Mouse (Mus musculus): Measurements from ENCODE around the gene Nfkbie.

Nfkbie gene

GRCm38 (mm10) chr17:45544001-45544872 is 11.3 kb upstream of the Nfkbie start:
- no peak for DNase-seq

GRCm38 (mm10) chr17:45544873-45545277 is 10.6 kb upstream of the Nfkbie start:
- DNase-seq: no peak

GRCm38 (mm10) chr17:45545278-45545961 is 10.1 kb upstream of the Nfkbie start:
- no peak for DNase-seq

GRCm38 (mm10) chr17:45546941-45547340 is 8.6 kb upstream of the Nfkbie start:
- DNase-seq: no peak

GRCm38 (mm10) chr17:45547461-45548190 is 7.9 kb upstream of the Nfkbie start:
- no peak for DNase-seq

GRCm38 (mm10) chr17:45548541-45549512 is 6.7 kb upstream of the Nfkbie start:
- no peak for DNase-seq

- DNase-seq: no peak
Observed at GRCm38 (mm10) chr17:45549617-45550181, 5.8 kb upstream of the Nfkbie start, which contains the start of gene Tmem151b. Gene Tmem151b, minus strand, starts transcription at chr17:45549677.

GRCm38 (mm10) chr17:45550253-45550652 is 5.2 kb upstream of the Nfkbie start:
- DNase-seq: no peak

- no peak for DNase-seq
Observed at GRCm38 (mm10) chr17:45551249-45551796, 4.2 kb upstream of the Nfkbie start.

- DNase-seq: peak; percentile 87
Observed at GRCm38 (mm10) chr17:45551816-45552451, 3.6 kb upstream of the Nfkbie start.

- DNase-seq: no peak
Observed at GRCm38 (mm10) chr17:45553065-45553464, 2.4 kb upstream of the Nfkbie start.

- DNase-seq: no peak
Observed at GRCm38 (mm10) chr17:45554420-45554819, 1.1 kb upstream of the Nfkbie start.

- no peak for DNase-seq
Observed at GRCm38 (mm10) chr17:45556107-45556489, 595 bp downstream of the Nfkbie start.

GRCm38 (mm10) chr17:45556514-45557245 is 1.2 kb downstream of the Nfkbie start:
- no peak for DNase-seq

GRCm38 (mm10) chr17:45557246-45557824 is 1.8 kb downstream of the Nfkbie start:
- no peak for DNase-seq

- DNase-seq: no peak
Observed at GRCm38 (mm10) chr17:45557998-45558862, 2.7 kb downstream of the Nfkbie start.

- DNase-seq: no peak
Observed at GRCm38 (mm10) chr17:45559732-45560525, 4.4 kb downstream of the Nfkbie start.

GRCm38 (mm10) chr17:45563216-45563615 is 7.7 kb downstream of the Nfkbie start:
- DNase-seq: no peak

All from kidney, adult 18-20 months (tissue).